Mouse (Mus musculus): ENCODE measurements around the gene Otp.

The Otp gene

GRCm38 (mm10) chr13:94875396-94875880 is at the start of gene Otp:
Gene Otp, plus strand, starts transcription at chr13:94875602.
- in situ Hi-C loops (cut with MboI, MseI) = no loop called here

- in situ Hi-C loops (cut with MboI, MseI) = no loop called here
Measured at GRCm38 (mm10) chr13:94826389-94826788, 49.0 kb upstream of the Otp start.

GRCm38 (mm10) chr13:94826986-94827385 is 48.4 kb upstream of the Otp start:
- in situ Hi-C loops (cut with MboI, MseI) = no loop called here

GRCm38 (mm10) chr13:94827847-94828246 is 47.6 kb upstream of the Otp start:
- in situ Hi-C loops (cut with MboI, MseI) = no loop called here

- in situ Hi-C loops (cut with MboI, MseI) = no loop called here
Measured at GRCm38 (mm10) chr13:94838047-94838720, 37.2 kb upstream of the Otp start.

GRCm38 (mm10) chr13:94838756-94839337 is 36.6 kb upstream of the Otp start:
- in situ Hi-C loops (cut with MboI, MseI) = no loop called here

- in situ Hi-C loops (cut with MboI, MseI) = no loop called here
Measured at GRCm38 (mm10) chr13:94843236-94843635, 32.2 kb upstream of the Otp start.

- in situ Hi-C loops (cut with MboI, MseI) = no loop called here
Measured at GRCm38 (mm10) chr13:94847870-94848269, 27.5 kb upstream of the Otp start.

- in situ Hi-C loops (cut with MboI, MseI) = no loop called here
Measured at GRCm38 (mm10) chr13:94849351-94849750, 26.1 kb upstream of the Otp start.

- in situ Hi-C loops (cut with MboI, MseI) = no loop called here
Measured at GRCm38 (mm10) chr13:94858016-94858575, 17.3 kb upstream of the Otp start.

- in situ Hi-C loops (cut with MboI, MseI) = no loop called here
Measured at GRCm38 (mm10) chr13:94859256-94859655, 16.1 kb upstream of the Otp start.

- in situ Hi-C loops (cut with MboI, MseI) = no loop called here
Measured at GRCm38 (mm10) chr13:94862491-94863230, 12.7 kb upstream of the Otp start.

GRCm38 (mm10) chr13:94866906-94867305 is 8.5 kb upstream of the Otp start:
- in situ Hi-C loops (cut with MboI, MseI) = no loop called here

- in situ Hi-C loops (cut with MboI, MseI) = no loop called here
Measured at GRCm38 (mm10) chr13:94867772-94868171, 7.6 kb upstream of the Otp start.

- in situ Hi-C loops (cut with MboI, MseI) = no loop called here
Measured at GRCm38 (mm10) chr13:94868478-94868950, 6.9 kb upstream of the Otp start.

GRCm38 (mm10) chr13:94869541-94869940 is 5.9 kb upstream of the Otp start:
- in situ Hi-C loops (cut with MboI, MseI) = no loop called here

GRCm38 (mm10) chr13:94870071-94870460 is 5.3 kb upstream of the Otp start:
- in situ Hi-C loops (cut with MboI, MseI) = no loop called here

GRCm38 (mm10) chr13:94870461-94871186 is 4.8 kb upstream of the Otp start:
- in situ Hi-C loops (cut with MboI, MseI) = no loop called here

GRCm38 (mm10) chr13:94871806-94872320 is 3.5 kb upstream of the Otp start:
- in situ Hi-C loops (cut with MboI, MseI) = no loop called here

GRCm38 (mm10) chr13:94872439-94872838 is 3.0 kb upstream of the Otp start:
- in situ Hi-C loops (cut with MboI, MseI) = no loop called here
